Mouse (Mus musculus): Measurements from ENCODE around the gene Themis2.
"Not testable (repeated sequence)": the region's sequence is repeated elsewhere in the genome, so short reads cannot be mapped to it uniquely, and the experiment has no call there.

The Themis2 gene

DNA sequence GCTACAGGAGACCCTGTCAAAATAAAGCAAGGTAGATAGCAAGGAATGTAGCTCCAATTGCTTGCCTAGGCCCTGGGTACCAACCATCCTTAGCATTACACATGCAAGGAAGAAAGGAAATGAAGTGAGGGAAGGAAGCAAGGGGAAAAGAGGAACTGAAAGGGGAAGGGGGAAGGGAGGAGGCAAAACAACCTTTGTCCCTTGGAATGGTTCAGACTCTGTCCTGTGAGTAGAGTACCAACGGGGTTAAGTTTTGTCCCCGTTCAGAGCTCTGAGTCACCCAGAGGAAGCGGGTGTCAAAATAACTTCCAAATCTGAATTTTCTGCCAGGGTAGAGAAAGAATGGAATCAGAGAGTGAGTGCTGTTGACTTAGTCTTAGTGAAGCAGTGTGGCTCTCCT is 35.9 kb downstream of the Themis2 start:
- in situ Hi-C loops (cut with MboI; ENCODE audit: unreplicated experiment in 2 of 2): no loop called here

DNA sequence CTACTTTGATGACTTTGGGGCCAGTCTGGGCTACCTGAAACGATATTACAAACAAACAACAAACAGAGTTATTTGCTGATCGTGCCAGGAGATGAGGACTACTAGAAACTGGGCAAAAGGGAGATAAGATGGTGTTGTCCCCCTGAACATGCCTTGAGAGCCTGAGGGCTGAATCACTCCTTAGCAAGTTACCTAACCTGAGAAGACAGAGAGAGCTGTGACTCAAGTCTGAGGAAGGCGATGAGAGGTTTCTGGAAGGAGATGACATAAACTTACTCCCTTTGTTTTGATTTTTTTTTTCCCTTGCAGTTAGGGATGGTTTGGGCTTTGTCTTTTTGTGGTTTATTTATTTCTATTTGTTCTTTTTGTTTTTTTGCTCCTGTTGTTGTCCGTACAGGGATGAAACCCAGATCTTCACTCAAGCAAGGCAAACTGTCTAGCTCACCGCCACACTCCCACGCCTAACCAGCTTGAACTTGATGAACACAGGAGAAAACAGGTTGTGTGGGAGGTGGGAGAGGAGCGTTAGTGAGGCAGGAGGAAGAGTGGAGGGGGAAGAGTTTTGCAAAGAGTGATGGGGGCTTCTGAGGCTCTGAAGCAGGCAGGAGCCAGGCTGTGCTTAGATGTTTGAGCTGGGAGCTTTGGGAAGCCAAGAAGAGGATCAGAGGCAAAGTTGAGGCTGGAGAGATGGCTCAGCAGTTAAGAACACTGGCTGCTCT is 38.4 kb downstream of the Themis2 start:
- in situ Hi-C loops (cut with MboI; ENCODE audit: unreplicated experiment in 2 of 2): no loop called here

DNA sequence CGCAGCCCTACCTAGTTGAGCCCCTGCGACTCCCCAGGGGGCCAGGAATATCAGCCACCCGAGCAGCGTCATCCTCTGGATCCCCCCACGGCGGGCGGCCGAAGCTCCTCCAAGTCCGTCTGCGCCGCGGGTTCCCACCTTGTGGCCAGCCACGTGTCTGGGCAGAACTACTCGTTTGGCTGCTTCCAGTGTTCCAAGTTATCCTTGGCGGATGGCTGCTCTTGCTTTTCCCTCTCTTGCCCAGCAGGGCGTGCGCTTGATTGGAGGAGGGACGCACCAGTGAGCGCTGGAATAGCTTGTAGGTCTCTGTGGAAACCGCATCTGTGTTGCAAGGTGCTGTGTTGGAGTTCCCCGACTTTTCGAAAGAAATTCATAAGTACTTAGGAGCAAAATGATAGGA is 39.2 kb downstream of the Themis2 start, which contains the start of gene Smpdl3b:
TSS of gene Smpdl3b (minus strand) at position 279 of the 400 bp plus-strand sequence.
- in situ Hi-C loops (cut with MboI; ENCODE audit: unreplicated experiment in 2 of 2): no loop called here

DNA sequence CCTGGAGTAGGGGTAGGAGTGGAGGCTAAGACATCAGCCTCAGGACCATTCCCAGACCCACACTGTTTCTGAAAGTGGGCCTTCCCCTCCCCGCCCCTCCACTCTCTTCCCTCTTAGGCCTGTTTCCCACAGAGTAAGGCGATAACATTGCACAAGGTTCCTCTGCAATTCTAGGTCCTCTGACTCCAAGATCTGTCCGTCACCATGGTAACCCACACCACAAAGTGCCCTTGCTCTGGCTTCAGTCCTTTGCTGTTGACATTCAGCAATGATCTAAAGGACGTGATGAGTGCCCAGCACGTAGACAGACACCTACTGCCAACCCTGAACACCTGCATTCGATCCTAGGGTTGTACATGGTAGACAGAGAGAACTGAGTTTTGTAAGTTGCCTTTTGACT is 43.2 kb downstream of the Themis2 start:
- in situ Hi-C loops (cut with MboI; ENCODE audit: unreplicated experiment in 2 of 2): no loop called here

DNA sequence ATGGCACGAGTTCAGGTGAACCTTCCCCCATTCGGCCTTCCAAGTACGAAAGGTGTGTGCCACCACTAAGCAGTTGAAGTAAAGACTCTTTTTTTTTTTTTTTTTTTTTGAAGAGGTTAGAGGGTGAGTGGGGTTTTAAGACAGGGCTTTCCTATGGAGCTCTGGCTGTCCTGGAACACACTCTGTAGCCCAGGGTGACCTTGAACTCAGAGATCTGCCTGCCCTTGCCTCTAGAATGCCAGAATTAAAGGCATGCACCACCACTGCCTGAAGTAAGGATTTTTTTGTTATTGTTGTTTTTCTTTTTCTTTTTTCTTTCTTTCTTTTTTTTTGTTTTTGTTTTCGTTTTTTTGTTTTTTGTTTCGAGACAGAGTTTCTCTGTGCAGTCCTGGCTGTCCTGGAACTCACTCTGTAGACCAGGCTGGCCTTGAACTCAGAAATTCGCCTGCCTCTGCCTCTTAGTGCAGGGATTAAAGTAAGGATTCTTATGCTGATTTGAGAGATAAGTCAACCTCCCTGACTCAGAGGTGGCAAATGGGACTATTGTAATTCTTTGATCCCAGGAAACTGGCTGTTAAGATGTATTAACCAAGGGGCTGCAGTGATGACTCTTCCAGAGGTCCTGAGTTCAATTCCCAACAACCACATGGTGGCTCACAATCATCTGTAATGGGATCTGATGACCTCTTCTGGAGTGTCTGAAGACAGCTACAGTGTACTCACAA is 46.8 kb downstream of the Themis2 start:
- in situ Hi-C loops (cut with MboI; ENCODE audit: unreplicated experiment in 2 of 2): no loop called here

DNA sequence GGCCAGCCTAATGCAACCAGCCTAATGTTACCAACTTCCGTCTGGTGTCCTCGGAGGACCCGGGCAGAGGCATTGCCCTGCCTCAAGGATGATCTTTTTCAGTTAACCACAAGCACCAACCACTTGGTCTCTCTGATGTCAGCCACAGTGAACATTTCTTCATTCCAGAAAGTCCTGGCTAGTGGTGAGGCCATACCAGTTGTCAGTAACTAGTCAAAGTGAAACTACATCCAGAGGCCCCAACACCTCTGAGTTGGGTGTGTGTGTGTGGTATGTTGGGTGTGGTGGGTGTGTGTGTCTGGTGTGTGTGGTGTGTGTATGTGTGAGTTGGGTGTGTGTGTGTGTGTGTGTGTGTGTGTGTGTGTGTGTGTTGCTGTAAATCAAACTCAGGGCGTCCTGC is 47.4 kb downstream of the Themis2 start:
- in situ Hi-C loops (cut with MboI; ENCODE audit: unreplicated experiment in 2 of 2): no loop called here

DNA sequence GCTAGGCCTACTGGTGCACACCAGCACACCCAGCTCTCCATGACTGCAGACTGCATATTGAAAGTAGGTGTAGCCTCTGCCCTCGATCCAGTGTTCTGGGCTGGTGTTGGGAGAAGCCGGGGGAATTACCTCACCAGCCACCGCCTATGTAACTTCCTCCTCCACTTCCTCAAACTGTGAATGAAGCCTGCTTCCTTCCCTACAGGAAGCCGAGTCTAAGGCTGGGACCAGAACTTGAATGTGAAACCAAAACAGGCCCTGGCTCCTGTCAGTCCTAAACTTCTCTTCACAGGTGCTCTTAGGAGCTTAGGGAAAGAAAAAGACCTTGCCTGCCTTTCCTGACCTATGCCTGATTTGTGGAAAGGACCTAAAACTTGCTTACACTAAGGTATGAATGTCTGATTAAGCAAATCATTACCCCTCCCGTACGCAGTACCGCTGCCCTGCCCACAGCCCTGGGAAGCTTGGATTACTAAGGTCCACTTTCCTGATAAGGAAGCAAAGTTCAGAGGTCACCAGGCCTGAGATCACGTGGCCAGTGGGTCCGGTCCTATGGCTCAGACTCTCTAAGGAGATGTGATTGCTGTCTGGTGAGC is 48.4 kb downstream of the Themis2 start:
- in situ Hi-C loops (cut with MboI; ENCODE audit: unreplicated experiment in 2 of 2): no loop called here

DNA sequence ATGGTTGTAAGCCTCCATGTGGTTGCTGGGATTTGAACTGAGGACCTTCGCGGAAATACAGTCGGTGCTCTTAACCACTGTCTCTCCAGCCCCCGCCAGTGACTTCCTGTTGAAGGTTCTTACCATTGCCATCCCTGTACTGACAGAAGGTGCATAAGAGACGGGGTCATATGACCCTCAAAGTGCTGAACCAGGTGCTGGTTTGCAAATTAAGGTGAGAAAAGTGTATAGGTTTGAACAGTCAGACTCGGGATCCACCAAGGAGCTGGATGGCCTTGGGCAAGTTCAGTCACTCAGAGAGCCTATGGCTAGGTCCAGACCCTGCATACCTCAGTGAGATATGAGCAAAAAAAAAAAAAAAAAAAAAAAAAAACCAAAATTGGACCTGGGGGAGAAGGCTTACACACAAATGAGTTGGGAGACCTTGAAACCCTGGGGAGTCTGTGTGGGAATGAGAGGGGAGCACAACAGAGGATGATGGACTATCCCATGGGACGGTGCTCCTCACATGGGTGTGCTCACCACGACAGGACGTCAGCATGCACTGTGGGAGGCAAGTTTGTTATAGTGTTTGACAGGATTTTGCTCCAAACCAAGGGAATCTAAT is 49.2 kb downstream of the Themis2 start:
- in situ Hi-C loops (cut with MboI; ENCODE audit: unreplicated experiment in 2 of 2): no loop called here

DNA sequence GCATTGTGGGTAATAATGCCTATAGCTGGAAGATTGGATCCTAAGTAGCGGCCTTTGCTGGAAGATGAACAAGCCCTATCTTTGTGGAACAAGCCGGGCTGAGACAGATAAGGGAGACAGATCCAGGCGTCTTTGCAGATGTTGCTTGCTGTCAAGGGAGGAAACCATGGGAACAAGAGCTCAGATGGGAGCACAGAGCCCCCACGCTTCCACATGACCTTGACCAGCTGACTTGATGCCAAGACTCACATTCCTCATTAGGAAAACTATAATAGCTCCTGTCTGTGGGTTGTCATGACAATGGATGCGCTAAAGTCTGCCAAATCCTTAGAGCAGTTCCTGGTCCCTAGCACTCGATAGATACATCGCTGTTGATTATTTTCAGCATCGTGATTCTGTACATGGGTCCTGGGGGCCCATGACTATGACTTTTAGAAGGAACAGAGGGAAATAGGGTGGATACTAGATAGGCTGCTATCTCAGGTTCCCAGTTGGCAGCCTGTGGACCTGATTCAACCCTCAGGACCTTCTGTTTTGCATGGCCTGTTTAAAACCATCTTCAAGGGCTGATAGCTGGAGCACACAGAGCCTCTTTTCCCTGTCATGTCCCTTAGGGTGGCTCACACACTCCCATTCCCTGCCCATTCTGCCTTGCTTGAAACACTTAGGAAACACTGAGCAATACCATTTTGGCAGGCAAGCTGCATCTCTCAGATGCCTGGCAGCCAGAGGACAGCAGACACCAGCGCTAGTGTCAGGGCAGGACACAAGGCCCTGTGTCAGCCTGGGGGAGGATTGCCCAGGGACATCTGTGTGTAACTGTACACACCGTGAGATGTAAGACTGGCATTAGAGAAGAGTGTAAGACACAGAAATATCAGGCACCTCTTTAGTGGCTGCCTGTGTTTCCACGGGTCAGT is 51.9 kb downstream of the Themis2 start:
- in situ Hi-C loops (cut with MboI; ENCODE audit: unreplicated experiment in 2 of 2): no loop called here

DNA sequence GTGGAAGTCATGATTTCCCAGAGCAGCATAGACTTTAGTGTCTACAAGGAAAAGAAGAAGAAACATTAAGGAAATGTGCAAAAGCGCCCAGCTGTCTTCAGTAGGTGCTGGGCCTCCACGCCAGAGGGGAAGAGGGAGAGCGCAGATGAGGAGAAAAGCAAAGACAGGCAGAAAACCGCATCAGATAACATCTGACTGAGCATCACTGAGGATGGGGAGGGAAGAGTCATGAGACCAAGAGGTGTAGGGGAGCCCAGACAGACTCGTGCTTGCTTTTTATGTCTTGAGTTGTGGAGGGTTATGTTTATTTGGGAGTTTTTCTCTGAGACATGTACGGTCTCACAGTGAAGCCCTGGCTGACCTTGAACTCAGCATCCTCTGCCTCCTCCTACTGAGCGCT is 54.7 kb downstream of the Themis2 start:
- in situ Hi-C loops (cut with MboI; ENCODE audit: unreplicated experiment in 2 of 2): no loop called here

DNA sequence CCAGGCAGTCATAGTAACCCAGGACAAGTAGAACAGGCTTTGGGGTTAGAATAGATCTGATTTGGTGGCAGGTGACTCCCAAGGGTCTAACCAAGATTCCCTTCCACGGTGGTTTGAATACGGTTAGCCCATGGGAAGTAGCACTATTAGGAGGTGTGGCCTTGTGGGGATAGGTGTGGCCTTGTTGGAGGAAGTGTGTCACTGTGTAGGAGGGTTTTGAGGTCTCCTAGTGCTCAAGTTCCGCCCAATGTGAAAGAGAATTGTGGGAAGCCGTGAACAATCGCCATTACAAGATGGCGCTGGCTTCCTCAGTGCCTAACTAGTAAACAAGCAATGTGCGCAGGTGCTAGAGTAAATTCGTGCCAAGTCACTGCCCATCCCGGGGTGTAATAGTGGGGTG is 59.0 kb downstream of the Themis2 start:
- in situ Hi-C loops (cut with MboI; ENCODE audit: unreplicated experiment in 2 of 2): not testable (repeated sequence)

DNA sequence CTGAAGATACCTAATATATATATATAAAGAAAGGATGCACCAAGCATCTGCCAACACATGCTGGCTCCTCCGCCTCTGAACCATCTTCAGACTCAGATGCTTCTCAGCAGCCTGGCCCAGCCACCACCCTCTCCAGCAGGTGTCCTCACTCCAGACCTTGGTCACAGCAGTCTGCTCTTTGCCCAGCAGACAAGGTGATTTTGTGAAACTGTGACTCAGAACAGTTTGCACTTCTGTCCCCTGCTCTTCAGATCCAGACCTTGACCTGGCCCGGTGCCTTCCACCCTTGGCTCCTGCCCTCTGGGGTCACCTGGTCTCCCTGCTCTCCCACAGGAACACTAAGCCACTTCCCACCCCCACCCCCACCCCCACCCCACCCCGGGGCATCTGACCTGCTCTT is 60.3 kb downstream of the Themis2 start:
- in situ Hi-C loops (cut with MboI; ENCODE audit: unreplicated experiment in 2 of 2): no loop called here

DNA sequence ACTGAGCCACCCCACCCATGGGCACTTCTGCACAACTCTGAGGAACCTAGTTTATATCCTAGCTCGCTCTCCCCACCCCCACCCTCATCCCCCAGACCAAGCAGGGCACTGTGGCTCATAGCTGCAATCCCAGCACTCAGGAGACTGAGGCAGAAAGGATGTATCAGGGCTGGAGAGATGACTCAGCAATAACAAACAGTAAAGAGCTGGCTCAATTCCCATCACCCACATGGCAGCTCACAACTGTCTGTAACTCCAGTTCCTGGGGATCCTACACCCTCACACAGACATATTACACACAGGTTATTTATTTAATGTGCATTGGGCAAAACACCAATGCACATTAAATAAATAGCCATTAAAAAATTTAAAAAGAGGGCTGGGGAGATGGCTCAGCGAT is 60.8 kb downstream of the Themis2 start:
- in situ Hi-C loops (cut with MboI; ENCODE audit: unreplicated experiment in 2 of 2): no loop called here

DNA sequence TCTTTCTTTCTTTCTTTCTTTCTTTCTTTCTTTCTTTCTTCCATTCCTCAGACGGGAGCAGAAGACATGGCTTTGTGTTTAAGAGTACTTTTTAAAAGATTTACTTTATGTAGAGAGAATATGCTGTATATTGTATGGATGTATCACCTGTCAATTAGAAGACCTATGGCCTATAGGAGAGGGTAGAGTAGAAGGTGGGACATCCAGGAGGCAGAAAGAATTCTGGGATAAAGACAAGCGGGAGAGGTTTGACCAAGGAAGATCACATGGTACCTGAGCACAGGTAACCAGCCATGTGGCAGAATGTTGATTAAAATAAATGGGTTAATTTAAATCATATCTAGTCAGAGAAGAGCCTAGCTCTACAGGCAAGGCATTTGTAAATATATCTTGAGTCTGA is 61.4 kb downstream of the Themis2 start:
- in situ Hi-C loops (cut with MboI; ENCODE audit: unreplicated experiment in 2 of 2): loop anchor here in 1 of 2 experiments (5.0 kb wide), 2 partner anchors 33 to 88 kb away; partner anchors contain the start of gene Rpa2

DNA sequence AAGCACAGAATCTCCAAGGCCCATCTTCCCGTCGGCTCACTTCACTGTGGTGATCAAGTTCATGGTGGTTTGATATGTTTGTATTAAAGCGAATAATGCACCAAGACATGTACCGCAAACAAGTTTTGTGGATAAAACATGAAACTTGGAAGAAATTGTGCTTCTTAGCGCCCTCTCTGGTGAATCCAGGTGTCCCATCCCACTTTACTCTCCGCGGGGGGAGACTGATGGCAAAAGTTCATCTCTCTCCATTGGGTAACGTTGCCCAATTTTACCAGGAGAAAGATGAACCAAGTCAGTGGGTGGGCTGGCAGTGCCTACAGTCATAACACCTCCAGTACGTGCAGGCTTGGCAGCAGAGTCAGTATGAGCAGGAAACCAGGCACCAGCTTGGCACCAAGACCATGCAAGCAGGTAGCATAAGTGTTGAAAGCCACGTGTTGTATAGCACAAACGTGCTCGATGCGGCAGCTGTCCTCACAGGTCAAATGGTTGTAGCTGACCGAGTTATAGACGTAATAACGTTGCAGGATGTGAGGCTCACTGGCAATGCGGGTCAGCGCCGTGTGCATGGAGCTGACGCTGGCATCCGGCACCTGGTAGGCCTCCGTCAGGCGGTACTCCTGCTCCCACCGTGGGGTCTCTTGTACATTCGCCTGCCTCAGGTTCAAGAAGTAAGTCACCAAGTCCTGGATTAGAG is 63.0 kb downstream of the Themis2 start:
- in situ Hi-C loops (cut with MboI; ENCODE audit: unreplicated experiment in 2 of 2): loop anchor here in 1 of 2 experiments (5.0 kb wide), 2 partner anchors 34 to 89 kb away; partner anchors contain the start of gene Rpa2

DNA sequence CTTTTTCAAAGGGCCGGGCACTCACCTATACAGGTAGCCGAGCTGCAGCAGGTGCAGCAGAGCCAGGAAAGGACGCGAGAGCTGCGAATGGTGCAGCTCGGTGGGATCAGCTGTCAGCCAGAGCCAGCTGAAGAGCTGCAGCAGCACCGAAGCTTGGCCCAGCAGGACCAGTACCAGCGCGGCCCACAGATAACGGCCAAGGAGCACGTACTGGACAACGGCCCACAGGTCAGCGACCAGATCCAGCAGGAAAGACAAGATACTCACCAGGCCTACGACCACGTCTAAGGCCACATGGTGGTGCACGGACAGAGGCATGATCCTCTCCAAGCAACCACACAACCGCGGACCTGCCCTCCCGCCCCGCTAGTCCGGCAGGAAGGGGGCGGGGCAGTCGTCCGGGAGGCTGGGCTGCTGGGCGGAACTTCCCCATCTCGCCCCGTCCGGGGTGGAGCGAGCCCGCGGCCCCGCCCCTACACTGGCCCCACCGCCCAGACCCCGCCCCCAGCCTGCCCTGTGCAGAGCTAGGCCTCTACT is 64.0 kb downstream of the Themis2 start, which contains the start of gene Xkr8:
TSS of gene Xkr8 (minus strand) at position 399 of the 537 bp plus-strand sequence.
- in situ Hi-C loops (cut with MboI; ENCODE audit: unreplicated experiment in 2 of 2): loop anchor here in 1 of 2 experiments (5.0 kb wide), 2 partner anchors 35 to 90 kb away; partner anchors contain the start of gene Rpa2

Measured in v-Abl transformed pro-B cells (cell line).